Mouse (Mus musculus): ENCODE results near the gene Fgfr2. TPM values are rescaled to one million over a fixed set of nuclear protein-coding genes. Genes with fewer than 3 reads are reported as not detected.

Fgfr2 gene
- polyA plus RNA-seq, 1 experiment = 12.0 TPM

DNA sequence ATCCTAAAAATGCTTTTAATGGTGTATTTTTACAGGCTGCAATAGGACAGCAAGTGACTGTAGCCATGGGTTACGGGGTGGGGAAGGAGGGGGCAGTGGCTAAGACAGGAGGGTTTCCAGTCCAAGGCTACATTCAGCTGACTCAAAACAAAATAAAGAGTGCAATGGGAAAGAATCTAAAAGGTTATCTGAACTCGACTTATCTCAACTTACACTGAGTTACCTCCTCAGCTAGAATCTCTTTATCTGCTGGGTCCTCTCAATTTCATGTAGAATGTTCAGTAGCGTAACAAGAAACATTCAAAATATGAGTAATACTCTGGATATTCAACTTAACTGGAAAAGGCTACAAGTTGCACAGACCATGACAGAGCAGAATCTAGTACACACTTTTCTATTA is 550.4 kb downstream of the Fgfr2 start:
- peaks cover 2% of the 10 kb centered on the region; the same call in 1 of the 2 replicates for H3K4me1 ChIP-seq (ENCODE audit: control insufficient read depth, insufficient read depth, insufficient read length, low read length)
- no peak overlapping the region for H3K4me3 ChIP-seq (ENCODE audit: insufficient read depth, low read depth, low read length)
- H3K27ac ChIP-seq (replicated peaks; ENCODE audit: low read depth, low read length) = no peak overlapping the region

- Histone ChIP-seq H3K4me3 (ENCODE audit: insufficient read depth, low read depth, low read length) (no peak overlapping the region), H3K4me1 (ENCODE audit: control insufficient read depth, insufficient read depth, insufficient read length, low read length) (peaks cover 2% of the 10 kb centered on the region; the same call in 1 of the 2 replicates), H3K27ac (replicated peaks; ENCODE audit: low read depth, low read length) (no peak overlapping the region)
Measured at GRCm38 (mm10) chr7:132571481-132571880, 551.7 kb downstream of the Fgfr2 start.

GRCm38 (mm10) chr7:132570071-132570470 is 553.1 kb downstream of the Fgfr2 start:
- Histone ChIP-seq H3K27ac (replicated peaks; ENCODE audit: low read depth, low read length) (no peak overlapping the region), H3K4me1 (ENCODE audit: control insufficient read depth, insufficient read depth, insufficient read length, low read length) (peaks cover 2% of the 10 kb centered on the region; the same call in 1 of the 2 replicates), H3K4me3 (ENCODE audit: insufficient read depth, low read depth, low read length) (no peak overlapping the region)

DNA sequence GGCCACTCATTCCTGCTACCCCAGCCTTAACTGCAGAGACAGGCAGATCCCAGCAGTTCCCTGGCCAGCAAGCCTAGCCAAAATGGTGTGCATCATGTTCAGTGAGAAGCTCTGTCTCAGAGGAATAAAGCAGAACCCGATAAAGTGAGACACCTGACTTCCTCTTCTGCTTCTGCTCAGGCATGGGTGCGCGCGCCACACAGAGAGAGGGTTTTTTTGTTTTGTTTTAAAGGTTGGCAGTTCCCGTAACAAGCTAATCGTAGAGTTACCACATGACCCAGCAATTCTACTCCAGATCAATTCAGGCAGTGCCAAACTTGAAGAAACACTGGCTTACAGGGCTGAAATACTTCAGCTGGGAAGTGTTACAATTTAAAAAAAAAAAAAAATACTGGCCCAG is 554.3 kb downstream of the Fgfr2 start:
- no peak overlapping the region for H3K27ac ChIP-seq (replicated peaks; ENCODE audit: low read depth, low read length)
- peaks cover 2% of the 10 kb centered on the region; the same call in 1 of the 2 replicates for H3K4me1 ChIP-seq (ENCODE audit: control insufficient read depth, insufficient read depth, insufficient read length, low read length)
- no peak overlapping the region for H3K4me3 ChIP-seq (ENCODE audit: insufficient read depth, low read depth, low read length)

DNA sequence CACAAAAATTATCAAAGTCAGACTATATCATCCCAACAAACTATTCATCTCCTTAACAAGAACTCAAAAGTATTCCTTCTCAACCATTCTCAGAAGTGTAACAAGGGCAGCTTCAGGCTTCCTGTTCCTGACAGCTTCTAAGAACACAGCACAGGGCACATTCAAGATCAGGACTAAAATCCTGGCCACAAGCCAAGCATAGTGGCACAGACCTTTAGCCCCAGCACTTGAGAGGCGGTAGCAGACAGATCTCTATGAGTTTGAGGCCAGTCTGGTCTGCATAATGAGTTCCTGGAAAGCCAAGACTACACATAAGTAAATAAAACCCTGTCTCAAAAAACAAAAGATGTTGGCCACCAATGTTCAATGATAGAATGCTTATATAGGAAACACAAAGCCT is 557.3 kb downstream of the Fgfr2 start:
- no peak overlapping the region for H3K27ac ChIP-seq (replicated peaks; ENCODE audit: low read depth, low read length)
- no peaks in the 10 kb centered on the region; the same call in 1 of the 2 replicates for H3K4me1 ChIP-seq (ENCODE audit: control insufficient read depth, insufficient read depth, insufficient read length, low read length)
- H3K4me3 ChIP-seq (ENCODE audit: insufficient read depth, low read depth, low read length) = no peak overlapping the region

DNA sequence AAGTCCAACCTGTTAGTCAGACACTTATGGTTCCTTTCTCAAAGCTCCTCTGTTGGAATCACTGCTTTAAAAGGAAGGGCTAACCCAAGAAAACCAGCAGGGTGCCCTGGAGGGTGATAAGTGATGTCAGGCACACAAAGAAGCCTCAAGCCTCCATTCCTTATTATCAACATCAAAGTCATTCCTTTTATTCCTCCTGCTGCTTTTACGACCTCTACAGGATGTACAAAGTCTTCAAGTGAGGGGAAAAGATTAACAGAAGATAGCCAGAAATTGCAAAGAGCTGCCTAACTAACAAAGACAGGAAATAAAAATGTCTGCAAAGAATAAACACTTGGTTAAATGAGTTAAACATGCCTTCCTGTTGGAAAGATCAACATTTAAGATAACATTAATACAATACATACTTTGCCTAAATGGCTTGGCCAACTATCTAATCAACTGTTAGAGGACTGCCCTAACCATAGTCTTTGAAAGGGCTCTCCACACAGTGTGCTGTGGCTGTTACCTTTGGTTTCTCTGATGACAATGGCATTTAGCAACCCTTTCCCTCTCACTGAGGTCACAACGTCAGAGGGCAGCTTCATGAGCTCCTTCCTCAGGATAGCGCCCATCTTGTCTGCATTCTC is 563.9 kb downstream of the Fgfr2 start:
- Histone ChIP-seq H3K27ac (replicated peaks; ENCODE audit: low read depth, low read length) (peak overlapping the region; percentile 61), H3K4me3 (ENCODE audit: insufficient read depth, low read depth, low read length) (no peak overlapping the region), H3K4me1 (ENCODE audit: control insufficient read depth, insufficient read depth, insufficient read length, low read length) (peaks cover 9% of the 10 kb centered on the region; the same call in 1 of the 2 replicates)

GRCm38 (mm10) chr7:132558141-132558736 is 564.9 kb downstream of the Fgfr2 start:
- Histone ChIP-seq H3K27ac (replicated peaks; ENCODE audit: low read depth, low read length) (no peak overlapping the region), H3K4me1 (ENCODE audit: control insufficient read depth, insufficient read depth, insufficient read length, low read length) (peaks cover 9% of the 10 kb centered on the region; the same call in 1 of the 2 replicates), H3K4me3 (ENCODE audit: insufficient read depth, low read depth, low read length) (no peak overlapping the region)

DNA sequence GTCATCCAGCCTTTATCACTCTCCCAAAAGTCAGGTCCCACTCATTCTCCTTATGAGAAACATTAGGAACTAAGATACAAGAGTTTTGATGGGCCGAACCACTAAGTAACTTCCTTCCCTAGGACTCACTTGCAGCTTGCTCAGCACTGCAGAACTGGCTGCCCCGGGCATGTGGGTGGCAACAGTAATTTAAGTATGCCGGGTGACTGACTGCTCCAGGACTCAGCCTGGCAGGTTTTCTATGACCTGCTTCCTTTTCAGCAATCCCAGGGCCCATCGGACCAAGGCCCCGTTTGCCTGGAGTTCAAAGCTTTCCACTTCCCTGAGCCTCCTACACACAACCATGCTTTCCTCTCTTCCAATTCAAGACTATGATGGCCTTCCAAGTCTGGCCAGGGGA is 566.6 kb downstream of the Fgfr2 start:
- Histone ChIP-seq H3K27ac (replicated peaks; ENCODE audit: low read depth, low read length) (no peak overlapping the region), H3K4me3 (ENCODE audit: insufficient read depth, low read depth, low read length) (no peak overlapping the region), H3K4me1 (ENCODE audit: control insufficient read depth, insufficient read depth, insufficient read length, low read length) (peaks cover 9% of the 10 kb centered on the region; the same call in 1 of the 2 replicates)

GRCm38 (mm10) chr7:132555911-132556310 is 567.2 kb downstream of the Fgfr2 start:
- Histone ChIP-seq H3K4me3 (ENCODE audit: insufficient read depth, low read depth, low read length) (no peak overlapping the region), H3K27ac (replicated peaks; ENCODE audit: low read depth, low read length) (no peak overlapping the region), H3K4me1 (ENCODE audit: control insufficient read depth, insufficient read depth, insufficient read length, low read length) (peaks cover 9% of the 10 kb centered on the region; the same call in 1 of the 2 replicates)

DNA sequence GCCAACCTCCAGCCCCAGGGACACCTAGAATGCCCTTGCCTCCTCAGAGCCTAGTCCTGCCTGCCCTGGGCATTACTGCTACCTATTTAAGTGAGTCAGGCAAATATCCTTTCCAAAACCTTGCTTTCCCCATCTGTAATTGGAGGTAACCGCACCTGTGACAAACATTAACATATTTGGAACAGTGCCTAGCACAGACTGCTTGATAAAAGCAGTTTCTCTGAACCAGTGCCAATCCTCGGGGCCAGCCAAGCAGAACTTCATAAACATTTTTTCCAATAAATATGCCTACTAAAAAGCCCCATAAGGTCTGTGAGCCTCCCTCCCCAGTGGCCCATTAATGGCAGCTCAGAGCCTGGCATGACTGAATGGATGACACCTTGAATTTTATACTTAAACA is 569.1 kb downstream of the Fgfr2 start:
- H3K27ac ChIP-seq (replicated peaks; ENCODE audit: low read depth, low read length) = no peak overlapping the region
- no peak overlapping the region for H3K4me3 ChIP-seq (ENCODE audit: insufficient read depth, low read depth, low read length)
- H3K4me1 ChIP-seq (ENCODE audit: control insufficient read depth, insufficient read depth, insufficient read length, low read length) = peaks cover 9% of the 10 kb centered on the region; the same call in 1 of the 2 replicates

DNA sequence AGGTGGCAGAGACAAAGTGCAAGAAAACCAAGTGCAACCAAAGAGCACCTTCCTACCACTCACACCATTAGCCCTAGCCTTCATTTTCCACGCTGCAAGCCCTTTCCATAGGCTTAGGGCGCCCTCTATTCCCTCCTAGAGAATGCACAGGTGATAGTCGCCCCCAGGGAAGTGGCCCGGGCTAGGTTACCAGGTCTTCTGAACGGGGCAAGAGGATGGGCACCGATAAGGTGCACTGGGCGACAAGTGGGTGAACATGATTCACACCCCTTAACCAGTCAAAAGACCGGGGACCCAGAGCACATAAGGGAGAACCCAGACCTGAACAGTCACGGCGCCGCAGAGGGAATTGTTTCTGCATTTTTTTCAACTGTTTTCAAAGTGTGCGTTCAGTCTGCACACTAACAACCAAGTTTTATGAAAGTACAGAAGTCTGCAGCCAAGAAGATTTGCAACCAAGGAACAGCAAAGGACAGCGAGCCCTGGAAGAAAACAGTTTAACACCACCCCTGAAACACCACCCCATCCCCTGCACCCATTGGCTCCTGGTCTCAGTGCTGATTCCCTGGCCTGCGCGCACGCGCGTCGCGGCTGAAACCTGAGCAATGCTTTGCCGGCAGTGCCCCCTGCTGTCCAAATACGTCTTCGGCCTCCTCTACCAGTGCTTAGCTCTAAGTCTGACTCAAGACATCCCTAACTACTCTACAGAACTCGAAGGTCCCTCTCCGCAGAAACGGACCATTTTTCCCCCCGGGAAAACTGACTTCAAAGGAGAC is 571.6 kb downstream of the Fgfr2 start:
- Histone ChIP-seq H3K27ac (replicated peaks; ENCODE audit: low read depth, low read length) (no peak overlapping the region), H3K4me1 (ENCODE audit: control insufficient read depth, insufficient read depth, insufficient read length, low read length) (0 out of 2 replicates have a peak, but pooled peaks cover 4% of the 10 kb centered on the region), H3K4me3 (ENCODE audit: insufficient read depth, low read depth, low read length) (peak overlapping the region; percentile 57)

DNA sequence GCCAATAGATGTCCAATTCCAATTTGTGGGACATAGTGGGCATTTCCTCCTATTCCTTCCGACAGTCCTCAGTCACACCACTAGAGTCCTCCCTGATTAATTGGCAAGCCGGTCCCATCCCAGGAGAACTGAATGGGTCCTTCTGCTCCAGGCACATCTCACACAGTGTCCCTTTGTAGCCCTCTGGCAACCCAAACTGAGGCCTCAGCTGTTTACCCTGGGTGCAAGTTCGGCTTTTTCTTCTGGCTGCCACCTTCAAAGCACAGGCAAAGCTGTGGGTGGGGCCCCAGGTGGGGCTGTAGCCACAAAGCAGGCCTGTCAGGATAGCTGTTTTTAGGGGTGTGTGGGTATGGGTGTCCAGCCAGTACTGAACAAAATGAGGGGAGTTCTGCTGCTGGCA is 576.0 kb downstream of the Fgfr2 start:
- H3K4me3 ChIP-seq (ENCODE audit: insufficient read depth, low read depth, low read length) = no peak overlapping the region
- no peak overlapping the region for H3K27ac ChIP-seq (replicated peaks; ENCODE audit: low read depth, low read length)
- H3K4me1 ChIP-seq (ENCODE audit: control insufficient read depth, insufficient read depth, insufficient read length, low read length) = no peaks in the 10 kb centered on the region

DNA sequence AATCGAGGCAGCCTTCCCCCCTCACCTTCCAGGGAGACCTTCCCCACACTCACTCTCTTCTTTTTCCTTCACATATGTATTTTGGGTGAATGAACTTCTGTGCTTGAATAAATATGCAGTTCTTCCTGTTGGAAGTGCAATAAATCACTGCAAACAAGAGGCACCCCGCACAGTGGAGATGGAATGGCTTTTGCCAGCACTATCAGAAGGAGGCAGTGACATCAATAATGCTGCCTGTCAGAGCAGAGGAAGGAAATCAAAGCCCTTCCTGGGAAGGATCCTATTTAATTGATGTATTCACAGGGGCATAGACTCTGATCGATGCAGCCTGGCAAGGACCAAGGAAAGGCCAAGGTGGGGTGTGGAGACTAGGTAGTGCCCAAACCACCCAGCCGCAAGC is 580.7 kb downstream of the Fgfr2 start:
- Histone ChIP-seq H3K4me3 (ENCODE audit: insufficient read depth, low read depth, low read length) (no peak overlapping the region), H3K4me1 (ENCODE audit: control insufficient read depth, insufficient read depth, insufficient read length, low read length) (no peaks in the 10 kb centered on the region), H3K27ac (replicated peaks; ENCODE audit: low read depth, low read length) (no peak overlapping the region)

GRCm38 (mm10) chr7:132541566-132541965 is 581.6 kb downstream of the Fgfr2 start:
- H3K4me1 ChIP-seq (ENCODE audit: control insufficient read depth, insufficient read depth, insufficient read length, low read length) = no peaks in the 10 kb centered on the region
- H3K27ac ChIP-seq (replicated peaks; ENCODE audit: low read depth, low read length) = no peak overlapping the region
- no peak overlapping the region for H3K4me3 ChIP-seq (ENCODE audit: insufficient read depth, low read depth, low read length)

DNA sequence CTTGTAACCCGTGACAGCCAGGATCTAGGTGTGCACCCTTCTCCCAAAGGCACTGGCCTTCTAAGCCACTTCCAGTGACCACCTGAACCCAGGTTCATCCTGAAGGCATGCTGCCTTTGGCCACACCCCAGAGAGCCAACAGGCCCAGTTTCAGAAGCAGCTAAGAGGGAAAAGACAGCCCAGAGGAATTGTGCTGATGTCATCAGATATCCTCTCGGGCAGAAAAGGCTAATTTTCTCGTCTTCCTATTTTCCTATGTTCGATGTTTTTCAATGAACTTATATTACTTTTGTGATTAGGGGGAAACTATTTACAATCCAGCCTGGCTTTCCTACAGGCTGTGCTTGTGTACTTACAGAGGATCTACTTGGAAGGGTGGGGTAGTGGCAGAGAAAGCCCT is 582.6 kb downstream of the Fgfr2 start:
- Histone ChIP-seq H3K4me1 (ENCODE audit: control insufficient read depth, insufficient read depth, insufficient read length, low read length) (no peaks in the 10 kb centered on the region), H3K4me3 (ENCODE audit: insufficient read depth, low read depth, low read length) (no peak overlapping the region), H3K27ac (replicated peaks; ENCODE audit: low read depth, low read length) (no peak overlapping the region)
